Mouse (Mus musculus): Measurements from ENCODE around the gene Magea4. TPM values are rescaled to one million over a fixed set of nuclear protein-coding genes. Genes with fewer than 3 reads are reported as not detected.

Gene Magea4
- polyA plus RNA-seq (2017; shearing (Covaris generic)) = not detected

GRCm38 (mm10) chrX:72221717-72222116 lies at the start of gene Magea4:
TSS of gene Magea4 (plus strand) at chrX:72222017.

Other genes with a start within 250 kb of the Magea4 start
- gene Fate1, start 249.0 kb upstream of the Magea4 start, polyA plus RNA-seq (2017; shearing (Covaris generic)) = not detected
- gene Cnga2, start 230.2 kb upstream of the Magea4 start, polyA plus RNA-seq (2017; shearing (Covaris generic)) = not detected
- not detected for gene Gabre, start 52.8 kb downstream of the Magea4 start, polyA plus RNA-seq (2017; shearing (Covaris generic))
- gene Magea10, start 164.8 kb downstream of the Magea4 start, polyA plus RNA-seq (2017; shearing (Covaris generic)) = not detected